ENCODE assay signal across 28 mouse cellular contexts in the genomic region with DNA sequence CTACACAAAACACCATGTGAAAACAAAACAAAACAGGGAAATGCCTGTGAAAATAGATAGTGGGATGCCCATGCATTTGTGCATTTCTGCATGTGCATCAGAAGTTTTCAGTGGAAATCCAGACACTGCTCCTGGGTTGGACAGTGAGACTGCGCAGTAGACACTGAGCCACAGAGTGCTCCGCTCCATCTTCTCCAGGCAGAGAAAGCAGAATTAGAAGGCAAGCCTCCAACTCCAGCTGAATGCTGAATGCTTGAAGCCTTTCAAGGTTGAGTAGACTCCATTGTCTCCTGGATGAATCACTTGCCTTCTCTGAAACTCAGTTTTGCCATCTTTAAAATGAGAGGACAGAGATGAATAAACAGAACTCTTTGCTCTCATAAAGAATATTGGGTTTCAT.
"Had no signal": no experiment of that assay in that cellular context is flagged by ENCODE, and none has a peak within 500 bp of the region (broad histone marks: within the 10 kb centered on the region; RNA-seq: fewer than 3 reads in every experiment).

No protein-coding gene starts in this region.

- H3K4me1 ChIP-seq: heart, embryonic 12.5 days; hindbrain, embryonic 12.5 days; intestine, embryonic 15.5 days; kidney, embryonic 15.5 days; limb, embryonic 15.5 days; liver, embryonic 12.5 days had no signal

- ATAC-seq: hindbrain, embryonic 16.5 days; inflammation-experienced regulatory T-cells, adult 6 months; intestine, embryonic 15.5 days; liver, embryonic 12.5 days had no signal

- H3K36me3 ChIP-seq: heart, embryonic 10.5 days; heart, embryonic 12.5 days; hindbrain, embryonic 10.5 days; hindbrain, embryonic 12.5 days; intestine, embryonic 15.5 days; kidney, embryonic 15.5 days; limb, embryonic 13.5 days; limb, embryonic 15.5 days; liver, embryonic 12.5 days had no signal

- H3K27ac ChIP-seq: gastrocnemius, adult 2 months; heart, embryonic 10.5 days; hindbrain, embryonic 10.5 days; hindbrain, embryonic 12.5 days; hindbrain, embryonic 14.5 days; intestine, embryonic 15.5 days; kidney, embryonic 15.5 days; kidney, postnatal 0 days; limb, embryonic 13.5 days; limb, embryonic 15.5 days; liver, embryonic 12.5 days; liver, embryonic 14.5 days had no signal

- DNase-seq: gastrocnemius, adult 2 months; gastrocnemius, postnatal 10 days; gastrocnemius, postnatal 25 days; heart, adult 18-20 months; heart, postnatal 10 days; heart, postnatal 4 days; kidney, adult 11 months; kidney, adult 2 months; kidney, adult 9 months; kidney, postnatal 14 days; kidney, postnatal 36 days; layer of hippocampus, adult 9-11 months; layer of hippocampus, postnatal 36 days; left cerebral cortex, postnatal 4 days had no signal

- H3K9me3 ChIP-seq: heart, embryonic 10.5 days; heart, embryonic 12.5 days; hindbrain, embryonic 10.5 days; hindbrain, embryonic 12.5 days; intestine, embryonic 15.5 days; kidney, embryonic 15.5 days; limb, embryonic 13.5 days; limb, embryonic 15.5 days; liver, embryonic 12.5 days had no signal

- H3K4me3 ChIP-seq: gastrocnemius, adult 2 months; heart, embryonic 10.5 days; heart, embryonic 12.5 days; hindbrain, embryonic 10.5 days; hindbrain, embryonic 12.5 days; intestine, embryonic 15.5 days; kidney, embryonic 15.5 days; limb, embryonic 13.5 days; limb, embryonic 15.5 days; liver, embryonic 12.5 days had no signal

- H3K27me3 ChIP-seq: heart, embryonic 12.5 days; hindbrain, embryonic 12.5 days; intestine, embryonic 15.5 days; kidney, embryonic 15.5 days; limb, embryonic 13.5 days; limb, embryonic 15.5 days; liver, embryonic 12.5 days had no signal
